Mouse (Mus musculus): ENCODE data around the gene Adipor2. TPM values are rescaled to one million over a fixed set of nuclear protein-coding genes. Genes with fewer than 3 reads are reported as not detected.
A peak's percentile ranks its signal among the peaks of the same experiment; 100 is the strongest.
"Not testable (repeated sequence)": the region's sequence is repeated elsewhere in the genome, so short reads cannot be mapped to it uniquely, and the experiment has no call there.

Gene Adipor2
- polyA plus RNA-seq, 1 experiment from 2014 or later, result 45.4 TPM

GRCm38 (mm10) chr6:119360925-119361702 lies 56.4 kb downstream of the Adipor2 start:
- Histone ChIP-seq H3K27me3 (ENCODE audit: insufficient read depth, low read length) (no peaks in the 10 kb centered on the region), H3K27ac (ENCODE audit: low read length) (no peak overlapping the region), H3K4me2 (replicated peaks; ENCODE audit: low read depth, low read length) (no peak overlapping the region), H3K4me1 (ENCODE audit: insufficient read depth, low read length) (no peaks in the 10 kb centered on the region), H3K36me3 (ENCODE audit: insufficient read depth, low read length) (peaks cover 59% of the 10 kb centered on the region), H3K9ac (replicated peaks; ENCODE audit: low read length) (no peak overlapping the region), H3K9me3 (ENCODE audit: low read length) (no peaks in the 10 kb centered on the region), H3K4me3 (ENCODE audit: low read length) (no peak overlapping the region)
- no peak for ATAC-seq (ENCODE audit: low FRiP score, low TSS enrichment)
- WGBS, result 91% methylated on average over 3 of the region's 3 CpGs

GRCm38 (mm10) chr6:119360250-119360649 lies 57.3 kb downstream of the Adipor2 start:
- H3K36me3 ChIP-seq (ENCODE audit: insufficient read depth, low read length), result peaks cover 59% of the 10 kb centered on the region
- not testable (repeated sequence) for H3K4me2 ChIP-seq (replicated peaks; ENCODE audit: low read depth, low read length); H3K4me1 ChIP-seq (ENCODE audit: insufficient read depth, low read length); H3K27me3 ChIP-seq (ENCODE audit: insufficient read depth, low read length); ATAC-seq (ENCODE audit: low FRiP score, low TSS enrichment); H3K27ac ChIP-seq (ENCODE audit: low read length); H3K9me3 ChIP-seq (ENCODE audit: low read length); H3K4me3 ChIP-seq (ENCODE audit: low read length); H3K9ac ChIP-seq (replicated peaks; ENCODE audit: low read length)
- 93% methylated on average over 6 of the region's 6 CpGs for WGBS

- no peak overlapping the region for H3K9ac ChIP-seq (replicated peaks; ENCODE audit: low read length)
- no peaks in the 10 kb centered on the region for H3K9me3 ChIP-seq (ENCODE audit: low read length)
- H3K27me3 ChIP-seq (ENCODE audit: insufficient read depth, low read length), result no peaks in the 10 kb centered on the region
- no peak overlapping the region for H3K4me3 ChIP-seq (ENCODE audit: low read length)
- no peak overlapping the region for H3K4me2 ChIP-seq (replicated peaks; ENCODE audit: low read depth, low read length)
- H3K27ac ChIP-seq (ENCODE audit: low read length), result no peak overlapping the region
- no peaks in the 10 kb centered on the region for H3K4me1 ChIP-seq (ENCODE audit: insufficient read depth, low read length)
- 81% methylated on average over 8 of the region's 8 CpGs for WGBS
- H3K36me3 ChIP-seq (ENCODE audit: insufficient read depth, low read length), result peaks cover 55% of the 10 kb centered on the region
- ATAC-seq (ENCODE audit: low FRiP score, low TSS enrichment), result no peak
Measured at GRCm38 (mm10) chr6:119358020-119358571, 59.4 kb downstream of the Adipor2 start.

GRCm38 (mm10) chr6:119352501-119352900 lies 65.0 kb downstream of the Adipor2 start:
- no peaks in the 10 kb centered on the region for H3K4me1 ChIP-seq (ENCODE audit: insufficient read depth, low read length)
- peaks cover 28% of the 10 kb centered on the region for H3K36me3 ChIP-seq (ENCODE audit: insufficient read depth, low read length)
- no peak overlapping the region for H3K27ac ChIP-seq (ENCODE audit: low read length)
- H3K4me3 ChIP-seq (ENCODE audit: low read length), result no peak overlapping the region
- H3K9ac ChIP-seq (replicated peaks; ENCODE audit: low read length), result no peak overlapping the region
- no peak overlapping the region for H3K4me2 ChIP-seq (replicated peaks; ENCODE audit: low read depth, low read length)
- H3K27me3 ChIP-seq (ENCODE audit: insufficient read depth, low read length), result no peaks in the 10 kb centered on the region
- WGBS, result 75% methylated on average over 6 of the region's 6 CpGs
- no peak for ATAC-seq (ENCODE audit: low FRiP score, low TSS enrichment)
- no peaks in the 10 kb centered on the region for H3K9me3 ChIP-seq (ENCODE audit: low read length)

- Histone ChIP-seq H3K4me1 (ENCODE audit: insufficient read depth, low read length) (no peaks in the 10 kb centered on the region), H3K9ac (replicated peaks; ENCODE audit: low read length) (no peak overlapping the region), H3K4me2 (replicated peaks; ENCODE audit: low read depth, low read length) (no peak overlapping the region), H3K36me3 (ENCODE audit: insufficient read depth, low read length) (peaks cover 23% of the 10 kb centered on the region), H3K4me3 (ENCODE audit: low read length) (no peak overlapping the region), H3K27me3 (ENCODE audit: insufficient read depth, low read length) (no peaks in the 10 kb centered on the region), H3K9me3 (ENCODE audit: low read length) (no peaks in the 10 kb centered on the region), H3K27ac (ENCODE audit: low read length) (no peak overlapping the region)
- ATAC-seq (ENCODE audit: low FRiP score, low TSS enrichment), result no peak
- 75% methylated on average over 8 of the region's 8 CpGs for WGBS
Measured at GRCm38 (mm10) chr6:119351656-119352055, 65.8 kb downstream of the Adipor2 start.

GRCm38 (mm10) chr6:119350703-119351198 lies 66.8 kb downstream of the Adipor2 start:
- Histone ChIP-seq H3K27me3 (ENCODE audit: insufficient read depth, low read length) (no peaks in the 10 kb centered on the region), H3K4me3 (ENCODE audit: low read length) (no peak overlapping the region), H3K27ac (ENCODE audit: low read length) (no peak overlapping the region), H3K9me3 (ENCODE audit: low read length) (no peaks in the 10 kb centered on the region), H3K4me2 (replicated peaks; ENCODE audit: low read depth, low read length) (no peak overlapping the region), H3K9ac (replicated peaks; ENCODE audit: low read length) (no peak overlapping the region), H3K36me3 (ENCODE audit: insufficient read depth, low read length) (peaks cover 17% of the 10 kb centered on the region), H3K4me1 (ENCODE audit: insufficient read depth, low read length) (0 out of 2 replicates have a peak, but pooled peaks cover 5% of the 10 kb centered on the region)
- no peak for ATAC-seq (ENCODE audit: low FRiP score, low TSS enrichment)
- 77% methylated on average over 9 of the region's 9 CpGs for WGBS

- Histone ChIP-seq H3K4me1 (ENCODE audit: insufficient read depth, low read length) (0 out of 2 replicates have a peak, but pooled peaks cover 5% of the 10 kb centered on the region), H3K9me3 (ENCODE audit: low read length) (no peaks in the 10 kb centered on the region), H3K4me3 (ENCODE audit: low read length) (no peak overlapping the region), H3K9ac (replicated peaks; ENCODE audit: low read length) (no peak overlapping the region), H3K36me3 (ENCODE audit: insufficient read depth, low read length) (peaks cover 3% of the 10 kb centered on the region; the same call in 1 of the 2 replicates), H3K27ac (ENCODE audit: low read length) (no peak overlapping the region), H3K4me2 (replicated peaks; ENCODE audit: low read depth, low read length) (no peak overlapping the region), H3K27me3 (ENCODE audit: insufficient read depth, low read length) (no peaks in the 10 kb centered on the region)
- ATAC-seq (ENCODE audit: low FRiP score, low TSS enrichment), result no peak
- 0% methylated on average over 1 of the region's 1 CpGs for WGBS
Measured at GRCm38 (mm10) chr6:119348234-119348633, 69.3 kb downstream of the Adipor2 start.

GRCm38 (mm10) chr6:119347813-119348212 lies 69.7 kb downstream of the Adipor2 start:
- Histone ChIP-seq H3K9ac (replicated peaks; ENCODE audit: low read length) (no peak overlapping the region), H3K4me1 (ENCODE audit: insufficient read depth, low read length) (0 out of 2 replicates have a peak, but pooled peaks cover 5% of the 10 kb centered on the region), H3K9me3 (ENCODE audit: low read length) (no peaks in the 10 kb centered on the region), H3K4me3 (ENCODE audit: low read length) (no peak overlapping the region), H3K27ac (ENCODE audit: low read length) (no peak overlapping the region), H3K36me3 (ENCODE audit: insufficient read depth, low read length) (no peaks in the 10 kb centered on the region), H3K27me3 (ENCODE audit: insufficient read depth, low read length) (no peaks in the 10 kb centered on the region), H3K4me2 (replicated peaks; ENCODE audit: low read depth, low read length) (no peak overlapping the region)
- 80% methylated on average over 5 of the region's 5 CpGs for WGBS
- no peak for ATAC-seq (ENCODE audit: low FRiP score, low TSS enrichment)

- H3K4me2 ChIP-seq (replicated peaks; ENCODE audit: low read depth, low read length), result no peak overlapping the region
- no peak for ATAC-seq (ENCODE audit: low FRiP score, low TSS enrichment)
- H3K36me3 ChIP-seq (ENCODE audit: insufficient read depth, low read length), result no peaks in the 10 kb centered on the region
- no peak overlapping the region for H3K9ac ChIP-seq (replicated peaks; ENCODE audit: low read length)
- H3K9me3 ChIP-seq (ENCODE audit: low read length), result no peaks in the 10 kb centered on the region
- no peak overlapping the region for H3K4me3 ChIP-seq (ENCODE audit: low read length)
- H3K4me1 ChIP-seq (ENCODE audit: insufficient read depth, low read length), result 0 out of 2 replicates have a peak, but pooled peaks cover 5% of the 10 kb centered on the region
- no peak overlapping the region for H3K27ac ChIP-seq (ENCODE audit: low read length)
- 45% methylated on average over 10 of the region's 10 CpGs for WGBS
- H3K27me3 ChIP-seq (ENCODE audit: insufficient read depth, low read length), result no peaks in the 10 kb centered on the region
Measured at GRCm38 (mm10) chr6:119346257-119346656, 71.2 kb downstream of the Adipor2 start.

GRCm38 (mm10) chr6:119341409-119341808 lies 76.1 kb downstream of the Adipor2 start:
- Histone ChIP-seq H3K9ac (replicated peaks; ENCODE audit: low read length) (no peak overlapping the region), H3K27ac (ENCODE audit: low read length) (no peak overlapping the region), H3K9me3 (ENCODE audit: low read length) (no peaks in the 10 kb centered on the region), H3K27me3 (ENCODE audit: insufficient read depth, low read length) (no peaks in the 10 kb centered on the region), H3K4me3 (ENCODE audit: low read length) (no peak overlapping the region), H3K4me2 (replicated peaks; ENCODE audit: low read depth, low read length) (no peak overlapping the region), H3K36me3 (ENCODE audit: insufficient read depth, low read length) (no peaks in the 10 kb centered on the region), H3K4me1 (ENCODE audit: insufficient read depth, low read length) (0 out of 2 replicates have a peak, but pooled peaks cover 3% of the 10 kb centered on the region)
- peak; percentile 79; the same call in 1 of the 2 replicates for ATAC-seq (ENCODE audit: low FRiP score, low TSS enrichment)

Measured in kidney, embryonic 16.5 days (tissue).